Mouse (Mus musculus): ENCODE measurements around the gene Zeb2. TPM values are rescaled to one million over a fixed set of nuclear protein-coding genes. Genes with fewer than 3 reads are reported as not detected.

Gene Zeb2
- polyA plus RNA-seq, 1 experiment = 143 TPM

DNA sequence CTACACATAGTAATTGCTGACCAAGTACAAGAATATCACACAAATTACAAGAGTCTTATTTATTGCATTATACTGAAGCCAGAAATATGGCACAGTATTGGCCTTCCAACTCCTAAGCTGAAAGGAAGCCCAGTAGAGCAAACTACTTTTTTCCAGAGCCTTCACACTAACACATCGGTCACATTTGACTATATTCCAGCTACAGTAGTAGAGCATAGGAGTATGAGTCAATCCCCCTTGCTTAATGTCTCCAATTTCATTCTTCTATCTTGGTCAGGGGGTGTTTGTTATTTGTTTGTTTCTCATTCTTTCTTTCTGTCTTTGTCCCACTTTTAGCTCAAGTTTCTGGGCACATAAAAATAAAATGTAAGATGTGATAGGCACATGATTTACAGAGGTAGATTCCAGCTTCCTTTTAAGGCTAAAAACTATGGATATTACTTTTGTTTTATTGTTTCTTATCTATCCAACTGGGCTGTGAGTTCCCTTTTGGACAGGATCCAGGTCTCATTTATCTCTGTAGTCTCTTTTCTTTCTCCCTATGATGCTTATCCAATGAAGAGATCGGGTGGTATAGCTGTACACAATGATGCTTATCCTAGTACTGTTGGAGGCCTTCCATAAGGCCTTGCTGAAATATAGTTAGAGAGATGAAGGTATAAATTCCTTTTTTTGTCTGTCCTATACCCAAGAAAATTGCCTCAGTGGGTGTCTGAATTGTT, 151.2 kb downstream of the Zeb2 start:
- WGBS = 73% methylated on average over 2 of the region's 2 CpGs
- no peak overlapping the region for H3K4me3 ChIP-seq (replicated peaks; ENCODE audit: control insufficient read depth, low read depth, low read length)
- TF ChIP-seq CTCF (IDR thresholded peaks at IDR 0.05; ENCODE audit: control insufficient read depth, insufficient read depth, low read length) (no peak), POLR2A (IDR thresholded peaks at IDR 0.05; ENCODE audit: borderline replicate concordance, control insufficient read depth, low read depth, low read length) (no peak)
- H3K4me1 ChIP-seq (ENCODE audit: control insufficient read depth, insufficient read depth, low read length) = no peaks in the 10 kb centered on the region; the same call in 1 of the 2 replicates
- no peak overlapping the region for H3K27ac ChIP-seq (ENCODE audit: control insufficient read depth, insufficient read depth, low read depth, low read length, poor library complexity)

DNA sequence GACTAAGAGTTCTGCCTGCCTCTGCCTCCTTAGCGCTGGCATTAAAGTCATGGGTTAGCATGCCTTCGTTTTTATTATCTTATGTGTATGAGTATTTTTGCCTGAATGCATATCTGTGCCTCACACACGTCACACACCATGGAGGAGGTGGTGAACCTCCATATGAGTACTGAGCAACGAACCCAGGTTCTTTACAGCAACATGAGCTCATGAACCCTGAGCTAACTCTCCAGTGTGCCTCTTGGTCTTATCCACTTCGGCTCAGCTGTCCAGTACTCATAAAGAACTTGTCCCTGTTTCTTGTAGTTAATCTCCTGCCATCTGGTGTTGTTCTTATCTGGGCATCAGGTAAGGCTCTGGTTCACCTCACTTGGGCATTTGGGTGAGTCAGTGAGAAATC, 154.6 kb downstream of the Zeb2 start:
- 66% methylated on average over 5 of the region's 5 CpGs for WGBS
- Histone ChIP-seq H3K4me1 (ENCODE audit: control insufficient read depth, insufficient read depth, low read length) (no peaks in the 10 kb centered on the region; the same call in 1 of the 2 replicates), H3K27ac (ENCODE audit: control insufficient read depth, insufficient read depth, low read depth, low read length, poor library complexity) (no peak overlapping the region), H3K4me3 (replicated peaks; ENCODE audit: control insufficient read depth, low read depth, low read length) (no peak overlapping the region)
- no peak for TF ChIP-seq CTCF (IDR thresholded peaks at IDR 0.05; ENCODE audit: control insufficient read depth, insufficient read depth, low read length)
- TF ChIP-seq POLR2A (IDR thresholded peaks at IDR 0.05; ENCODE audit: borderline replicate concordance, control insufficient read depth, low read depth, low read length) = no peak

DNA sequence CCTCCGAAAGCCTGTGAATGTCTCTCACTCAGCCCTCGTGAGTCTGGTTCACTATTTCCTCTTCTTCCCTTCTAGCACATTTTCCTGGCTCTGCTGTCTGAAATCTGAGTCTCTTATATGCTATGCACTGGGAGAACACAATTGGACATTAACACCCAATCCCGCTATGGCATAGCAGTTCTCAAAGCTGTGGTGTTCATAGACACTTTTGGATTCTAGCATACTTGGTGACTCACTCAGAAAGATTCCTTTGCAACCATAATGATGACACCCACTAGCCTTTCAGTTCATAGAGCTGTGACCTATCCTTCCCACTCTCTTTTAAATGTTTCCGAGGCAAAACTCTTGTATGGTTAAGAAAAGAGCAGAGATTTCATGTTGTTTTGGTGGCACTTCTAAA, 156.0 kb downstream of the Zeb2 start:
- no peak overlapping the region for H3K27ac ChIP-seq (ENCODE audit: control insufficient read depth, insufficient read depth, low read depth, low read length, poor library complexity)
- no peaks in the 10 kb centered on the region; the same call in 1 of the 2 replicates for H3K4me1 ChIP-seq (ENCODE audit: control insufficient read depth, insufficient read depth, low read length)
- 79% methylated on average over 4 of the region's 4 CpGs for WGBS
- no peak for TF ChIP-seq CTCF (IDR thresholded peaks at IDR 0.05; ENCODE audit: control insufficient read depth, insufficient read depth, low read length)
- no peak for TF ChIP-seq POLR2A (IDR thresholded peaks at IDR 0.05; ENCODE audit: borderline replicate concordance, control insufficient read depth, low read depth, low read length)
- H3K4me3 ChIP-seq (replicated peaks; ENCODE audit: control insufficient read depth, low read depth, low read length) = no peak overlapping the region

DNA sequence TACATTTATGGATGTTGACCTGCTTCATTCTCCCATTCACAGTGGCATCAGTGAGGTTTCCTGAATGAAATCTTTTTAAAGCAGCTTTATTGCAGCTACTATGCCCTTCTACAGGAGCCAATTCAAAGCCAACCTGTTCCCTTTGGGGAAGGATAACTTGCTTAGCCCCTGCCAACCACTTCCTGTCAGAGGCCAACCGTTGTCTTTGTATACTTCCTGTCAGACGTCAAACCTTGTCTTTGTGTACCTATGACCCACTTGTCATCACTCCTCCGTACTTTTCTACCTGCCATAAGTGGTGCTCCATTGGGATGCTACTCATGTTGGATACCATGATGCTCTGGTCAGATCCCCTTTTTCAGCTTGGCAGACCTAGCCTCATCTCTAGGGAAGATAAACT, 156.6 kb downstream of the Zeb2 start:
- no peak overlapping the region for H3K27ac ChIP-seq (ENCODE audit: control insufficient read depth, insufficient read depth, low read depth, low read length, poor library complexity)
- no peaks in the 10 kb centered on the region; the same call in 1 of the 2 replicates for H3K4me1 ChIP-seq (ENCODE audit: control insufficient read depth, insufficient read depth, low read length)
- no peak overlapping the region for H3K4me3 ChIP-seq (replicated peaks; ENCODE audit: control insufficient read depth, low read depth, low read length)
- WGBS = 24% methylated on average over 3 of the region's 3 CpGs
- TF ChIP-seq CTCF (IDR thresholded peaks at IDR 0.05; ENCODE audit: control insufficient read depth, insufficient read depth, low read length) = no peak
- no peak for TF ChIP-seq POLR2A (IDR thresholded peaks at IDR 0.05; ENCODE audit: borderline replicate concordance, control insufficient read depth, low read depth, low read length)

DNA sequence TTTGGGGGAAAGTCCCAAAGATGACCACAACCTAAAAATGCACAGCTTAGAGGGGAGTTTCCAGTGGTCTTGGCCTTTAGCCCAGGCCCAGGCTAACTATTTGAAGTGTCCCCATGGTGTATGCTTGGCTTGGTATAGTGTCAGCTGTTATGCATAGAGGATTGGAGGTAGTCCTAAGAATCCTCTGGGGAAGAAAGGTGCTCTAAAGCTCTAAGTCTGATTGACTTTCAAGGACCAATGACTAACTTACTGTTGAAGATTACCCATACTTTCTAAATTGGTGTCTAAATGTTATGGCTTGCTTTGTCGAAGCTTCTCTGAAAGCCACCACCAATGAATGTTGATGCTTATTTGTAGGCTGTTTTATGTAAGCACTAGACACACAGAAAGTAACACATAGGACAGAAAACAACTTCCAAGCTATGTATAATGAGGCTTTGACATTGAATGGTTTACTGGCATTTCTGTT, 159.8 kb downstream of the Zeb2 start:
- WGBS = 91% methylated on average over 1 of the region's 1 CpGs
- H3K27ac ChIP-seq (ENCODE audit: control insufficient read depth, insufficient read depth, low read depth, low read length, poor library complexity) = no peak overlapping the region
- no peak overlapping the region for H3K4me3 ChIP-seq (replicated peaks; ENCODE audit: control insufficient read depth, low read depth, low read length)
- no peaks in the 10 kb centered on the region; the same call in 1 of the 2 replicates for H3K4me1 ChIP-seq (ENCODE audit: control insufficient read depth, insufficient read depth, low read length)
- no peak for TF ChIP-seq CTCF (IDR thresholded peaks at IDR 0.05; ENCODE audit: control insufficient read depth, insufficient read depth, low read length)
- no peak for TF ChIP-seq POLR2A (IDR thresholded peaks at IDR 0.05; ENCODE audit: borderline replicate concordance, control insufficient read depth, low read depth, low read length)

DNA sequence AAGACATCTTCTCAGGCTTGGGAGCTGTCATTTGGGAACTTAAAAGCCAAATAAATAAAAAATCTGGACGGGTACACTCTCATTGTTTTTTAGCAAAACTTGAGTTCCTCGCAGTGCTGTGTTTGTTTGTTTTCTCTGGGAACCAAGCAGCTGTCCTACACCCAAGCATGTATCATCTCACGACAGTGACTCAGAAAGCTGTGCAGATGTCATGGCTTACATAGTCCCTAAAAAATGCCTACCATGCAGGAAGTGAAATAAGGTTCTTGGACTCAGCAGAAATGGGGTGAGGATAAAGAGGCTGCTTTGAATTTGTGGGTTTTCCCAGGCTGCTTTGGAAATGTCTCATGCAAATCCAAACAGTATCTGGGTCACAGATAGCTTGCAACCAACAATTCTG, 161.0 kb downstream of the Zeb2 start:
- Histone ChIP-seq H3K4me1 (ENCODE audit: control insufficient read depth, insufficient read depth, low read length) (no peaks in the 10 kb centered on the region; the same call in 1 of the 2 replicates), H3K27ac (ENCODE audit: control insufficient read depth, insufficient read depth, low read depth, low read length, poor library complexity) (no peak overlapping the region), H3K4me3 (replicated peaks; ENCODE audit: control insufficient read depth, low read depth, low read length) (no peak overlapping the region)
- 77% methylated on average over 3 of the region's 3 CpGs for WGBS
- TF ChIP-seq POLR2A (IDR thresholded peaks at IDR 0.05; ENCODE audit: borderline replicate concordance, control insufficient read depth, low read depth, low read length) (no peak), CTCF (IDR thresholded peaks at IDR 0.05; ENCODE audit: control insufficient read depth, insufficient read depth, low read length) (no peak)

DNA sequence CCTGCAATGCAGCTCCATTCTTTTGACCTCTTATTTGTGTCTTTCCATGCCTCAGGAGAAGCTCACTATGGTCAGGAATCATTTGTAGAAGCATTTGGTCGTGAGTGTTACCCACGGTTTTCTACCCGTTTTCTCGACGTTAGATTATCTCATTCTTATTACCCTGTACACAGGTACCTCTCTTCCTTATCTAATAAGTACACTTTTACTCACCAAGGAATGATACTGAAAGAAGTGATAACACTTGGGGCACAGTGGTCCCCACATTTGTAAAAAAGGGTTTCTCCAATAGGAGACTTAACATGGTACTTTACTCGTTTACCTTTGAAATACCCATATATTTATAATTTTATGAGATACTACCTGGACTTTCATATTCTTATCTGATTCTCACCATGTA, 161.7 kb downstream of the Zeb2 start:
- H3K4me1 ChIP-seq (ENCODE audit: control insufficient read depth, insufficient read depth, low read length) = no peaks in the 10 kb centered on the region; the same call in 1 of the 2 replicates
- WGBS = 59% methylated on average over 6 of the region's 6 CpGs
- TF ChIP-seq CTCF (IDR thresholded peaks at IDR 0.05; ENCODE audit: control insufficient read depth, insufficient read depth, low read length) (no peak), POLR2A (IDR thresholded peaks at IDR 0.05; ENCODE audit: borderline replicate concordance, control insufficient read depth, low read depth, low read length) (no peak)

DNA sequence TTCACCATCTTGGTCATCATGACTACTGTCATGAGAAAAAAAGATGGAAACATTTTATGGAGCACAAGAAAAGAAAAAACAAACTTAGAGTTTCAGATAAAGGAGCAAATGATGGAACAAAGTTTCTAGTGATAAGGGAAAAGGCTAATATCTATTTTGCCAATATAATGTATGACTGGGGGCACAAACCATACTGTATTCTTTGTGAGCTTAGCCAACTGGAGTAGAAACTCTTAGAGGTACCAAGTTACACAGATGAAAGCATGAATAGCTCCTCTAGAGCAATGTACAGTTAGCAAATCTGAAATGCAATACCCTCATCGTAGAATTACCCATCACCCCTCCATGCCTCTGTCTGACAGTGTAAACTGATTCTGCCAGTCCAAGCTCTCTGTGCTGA, 163.0 kb downstream of the Zeb2 start:
- Histone ChIP-seq H3K4me3 (replicated peaks; ENCODE audit: control insufficient read depth, low read depth, low read length) (no peak overlapping the region), H3K4me1 (ENCODE audit: control insufficient read depth, insufficient read depth, low read length) (no peaks in the 10 kb centered on the region; the same call in 1 of the 2 replicates), H3K27ac (ENCODE audit: control insufficient read depth, insufficient read depth, low read depth, low read length, poor library complexity) (no peak overlapping the region)
- 85% methylated on average over 1 of the region's 1 CpGs for WGBS
- no peak for TF ChIP-seq CTCF (IDR thresholded peaks at IDR 0.05; ENCODE audit: control insufficient read depth, insufficient read depth, low read length)
- TF ChIP-seq POLR2A (IDR thresholded peaks at IDR 0.05; ENCODE audit: borderline replicate concordance, control insufficient read depth, low read depth, low read length) = no peak

More for the DNA sequence above, 161.7 kb downstream of the Zeb2 start:
- Histone ChIP-seq H3K27ac (ENCODE audit: control insufficient read depth, insufficient read depth, low read depth, low read length, poor library complexity) (no peak overlapping the region), H3K4me3 (replicated peaks; ENCODE audit: control insufficient read depth, low read depth, low read length) (no peak overlapping the region)
